Mouse (Mus musculus): ENCODE measurements around the gene Csnk1g2. TPM values are rescaled to one million over a fixed set of nuclear protein-coding genes. Genes with fewer than 3 reads are reported as not detected.

Gene Csnk1g2
- polyA plus RNA-seq, 1 experiment from 2014 or later = 192 TPM

DNA sequence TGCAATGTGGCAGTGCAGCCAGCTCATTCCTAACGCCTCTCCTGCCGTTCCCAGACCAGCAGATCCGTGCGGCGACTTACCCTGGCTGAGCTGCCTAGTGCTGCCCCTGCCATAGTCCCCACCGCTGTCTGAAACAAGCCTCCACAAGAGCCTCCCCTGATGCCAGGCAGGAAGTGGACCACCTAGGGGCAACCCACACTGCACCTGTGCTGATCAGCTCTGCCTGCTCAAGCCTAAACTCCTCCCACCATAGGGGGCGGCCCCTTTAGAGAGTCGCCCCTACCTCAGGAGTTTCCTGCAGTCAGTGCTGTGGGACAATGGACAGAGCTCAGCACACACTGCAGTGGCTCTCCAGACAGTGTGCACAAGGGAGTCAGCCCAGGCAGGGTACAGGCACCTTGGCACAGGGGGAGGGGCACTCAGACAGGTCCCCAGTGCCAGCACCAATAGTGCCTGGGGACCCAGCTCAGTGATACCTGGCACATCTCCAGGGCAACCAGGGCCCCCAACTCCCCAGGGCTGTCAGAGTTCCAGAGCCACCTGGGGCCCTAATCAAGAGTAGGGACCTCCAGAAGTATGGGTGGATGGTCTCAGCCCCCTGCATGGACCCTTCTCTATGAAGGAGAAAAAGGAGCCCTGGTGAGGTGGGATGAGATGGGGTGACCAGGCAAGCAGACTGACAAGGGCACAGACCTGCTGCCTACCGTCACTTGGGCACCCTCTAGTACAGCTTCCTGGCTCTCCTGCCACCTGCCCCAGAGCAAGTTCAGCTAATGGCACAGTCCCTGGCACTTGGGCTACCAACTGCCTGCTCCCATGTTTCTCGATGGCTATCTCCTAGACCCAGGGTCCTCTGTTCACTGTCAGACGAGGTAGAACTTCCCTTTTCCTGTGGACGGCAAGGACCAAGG is 37.7 kb upstream of the Csnk1g2 start:
- Histone ChIP-seq H3K4me2 (replicated peaks) (peak overlapping the region; percentile 9; the same call in 1 of the 2 replicates), H3K27me3 (replicated peaks) (no peaks in the 10 kb centered on the region), H3K4me1 (peaks cover 30% of the 10 kb centered on the region), H3K9ac (0 out of 2 replicates have a peak overlapping the region, but pooled peaks have one; percentile 17), H3K27ac (no peak overlapping the region), H3K36me3 (peaks cover 41% of the 10 kb centered on the region), H3K4me3 (no peak overlapping the region), H3K9me3 (no peaks in the 10 kb centered on the region)
- WGBS = 80% methylated on average over 12 of the region's 12 CpGs
- ATAC-seq (ENCODE audit: low FRiP score, low read depth) = no peak

DNA sequence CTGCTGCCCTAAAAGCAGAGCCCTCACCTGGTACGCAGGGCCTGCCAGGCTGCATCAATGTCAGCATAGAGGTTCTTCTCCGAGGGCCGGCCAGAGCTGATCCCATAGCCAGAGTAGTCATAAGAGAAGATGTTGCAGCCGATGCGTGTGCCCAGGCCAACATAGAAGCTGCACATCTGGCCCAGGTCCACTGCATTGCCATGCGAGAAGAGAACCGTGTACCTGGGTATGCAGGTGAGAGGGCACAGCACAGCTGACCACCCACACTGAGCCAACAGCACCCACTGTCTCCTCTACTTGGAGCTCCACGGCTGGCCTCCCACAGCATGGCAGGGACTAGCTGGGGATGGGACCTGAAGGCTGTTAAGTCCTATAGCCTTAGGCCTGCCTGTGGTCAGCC is 37.1 kb upstream of the Csnk1g2 start:
- Histone ChIP-seq H3K36me3 (peaks cover 41% of the 10 kb centered on the region), H3K9me3 (no peaks in the 10 kb centered on the region), H3K9ac (0 out of 2 replicates have a peak overlapping the region, but pooled peaks have one; percentile 17), H3K4me1 (peaks cover 30% of the 10 kb centered on the region), H3K4me2 (replicated peaks) (peak overlapping the region; percentile 9; the same call in 1 of the 2 replicates), H3K27me3 (replicated peaks) (no peaks in the 10 kb centered on the region), H3K4me3 (no peak overlapping the region), H3K27ac (no peak overlapping the region)
- WGBS = 97% methylated on average over 8 of the region's 8 CpGs
- no peak for ATAC-seq (ENCODE audit: low FRiP score, low read depth)

DNA sequence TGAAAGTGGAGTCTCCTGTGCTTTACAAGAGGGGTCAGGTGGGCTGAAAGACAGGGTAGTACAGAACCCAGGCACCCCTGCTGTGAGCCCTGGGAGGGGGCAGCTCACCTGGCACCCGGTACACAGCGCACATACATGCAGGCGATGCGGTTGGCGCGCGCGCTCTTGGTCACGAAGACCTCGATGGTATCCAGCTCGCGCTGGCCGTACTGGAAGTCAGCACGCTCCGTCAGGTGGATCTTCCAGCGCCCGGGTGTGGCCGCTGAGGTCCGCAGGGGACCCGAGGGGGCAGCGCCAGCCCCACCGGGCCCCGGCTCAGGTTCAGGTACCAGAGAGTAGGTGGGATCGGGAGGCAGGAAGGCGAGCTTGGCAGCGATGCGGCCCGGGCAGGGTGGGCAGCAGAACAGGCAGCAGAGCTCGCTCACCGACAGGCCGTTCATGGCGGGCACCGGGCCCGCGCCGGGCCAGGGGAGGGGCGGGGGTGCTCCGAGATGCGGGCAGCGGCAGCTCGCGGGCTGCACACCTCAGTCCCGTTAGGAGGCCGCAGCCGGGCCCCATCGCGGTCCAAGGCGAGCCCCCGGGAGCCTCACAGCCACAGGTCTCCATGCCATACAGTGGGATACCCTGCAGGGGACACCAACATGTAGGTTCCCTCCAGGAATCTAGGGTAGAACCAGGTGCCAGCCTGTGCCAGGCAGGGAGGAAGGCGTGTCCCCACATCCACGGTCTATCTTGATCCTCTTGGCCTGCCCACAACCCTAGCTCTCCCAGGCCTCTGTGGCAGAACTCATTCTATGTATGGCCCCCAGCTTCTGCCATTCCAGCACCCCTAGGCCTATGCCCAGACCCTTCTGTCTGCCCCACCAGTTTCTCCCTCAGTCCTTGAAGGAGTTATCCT is 36.0 kb upstream of the Csnk1g2 start:
- Histone ChIP-seq H3K9me3 (no peaks in the 10 kb centered on the region), H3K27me3 (replicated peaks) (no peaks in the 10 kb centered on the region), H3K27ac (no peak overlapping the region), H3K4me2 (replicated peaks) (0 out of 2 replicates have a peak overlapping the region, but pooled peaks have one; percentile 10), H3K9ac (no peak overlapping the region), H3K4me3 (no peak overlapping the region), H3K4me1 (peaks cover 30% of the 10 kb centered on the region), H3K36me3 (peaks cover 41% of the 10 kb centered on the region)
- 97% methylated on average over 46 of the region's 51 CpGs for WGBS
- ATAC-seq (ENCODE audit: low FRiP score, low read depth) = no peak

DNA sequence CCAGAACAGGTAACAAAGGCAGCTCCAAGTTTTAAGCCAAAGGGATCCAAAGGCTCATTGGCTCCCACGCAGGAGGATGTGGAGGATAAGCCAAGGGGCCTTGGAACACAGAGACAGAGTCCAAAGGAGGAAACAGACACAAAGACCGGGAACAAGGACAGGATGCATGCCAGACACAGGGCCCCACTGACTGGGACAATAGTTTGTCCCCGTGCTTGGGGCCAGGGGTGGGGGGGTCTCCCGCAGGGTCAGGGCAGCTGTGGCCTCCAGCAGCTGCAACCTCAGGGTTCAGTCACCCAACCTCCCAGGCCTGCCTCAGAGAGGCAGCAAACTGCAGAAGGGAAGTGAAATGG is 35.4 kb upstream of the Csnk1g2 start:
- WGBS = 29% methylated on average over 4 of the region's 4 CpGs
- Histone ChIP-seq H3K4me1 (peaks cover 30% of the 10 kb centered on the region), H3K36me3 (peaks cover 41% of the 10 kb centered on the region), H3K9ac (no peak overlapping the region), H3K4me3 (no peak overlapping the region), H3K27ac (no peak overlapping the region), H3K9me3 (no peaks in the 10 kb centered on the region), H3K27me3 (replicated peaks) (no peaks in the 10 kb centered on the region), H3K4me2 (replicated peaks) (0 out of 2 replicates have a peak overlapping the region, but pooled peaks have one; percentile 10)
- no peak for ATAC-seq (ENCODE audit: low FRiP score, low read depth)

DNA sequence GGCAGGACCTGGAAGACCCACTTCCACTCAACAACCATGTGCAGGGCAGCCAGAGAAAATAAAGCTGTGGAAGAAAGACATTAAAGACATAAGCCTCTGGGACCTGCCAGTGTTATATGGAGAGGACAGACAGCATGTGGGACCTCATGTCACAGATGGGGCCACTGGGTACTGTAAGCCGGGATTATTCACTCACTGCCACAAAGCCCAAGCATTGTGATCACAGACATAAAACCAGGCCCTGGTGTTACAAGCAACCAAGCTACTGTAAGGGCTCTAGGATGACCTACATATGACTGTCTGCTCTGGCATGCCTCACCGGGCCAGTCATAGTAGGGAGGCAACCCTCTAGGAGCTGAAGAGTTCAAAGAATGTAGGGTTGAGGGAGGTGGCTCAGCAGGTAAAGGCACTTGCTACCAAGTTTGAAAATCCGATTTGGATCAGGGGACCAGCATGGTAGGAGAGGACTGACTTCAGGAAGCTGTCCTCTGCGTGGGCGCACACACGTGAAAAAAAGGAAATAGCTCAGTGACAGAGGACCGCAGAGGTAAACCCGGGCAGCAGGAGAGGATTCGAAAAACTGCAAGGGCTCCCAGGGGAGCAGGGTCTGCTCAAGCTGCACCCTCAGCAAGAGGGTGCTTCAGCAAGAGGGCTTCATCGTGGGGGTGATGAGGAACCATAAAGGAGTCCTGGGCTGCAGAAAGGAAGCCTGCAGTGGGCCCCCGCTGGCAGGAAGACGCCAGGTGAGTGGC is 33.3 kb upstream of the Csnk1g2 start:
- ATAC-seq (ENCODE audit: low FRiP score, low read depth) = peak; percentile 4; the same call in 1 of the 2 replicates
- Histone ChIP-seq H3K4me2 (replicated peaks) (peak overlapping the region; percentile 99), H3K4me3 (peak overlapping the region; percentile 95), H3K9ac (peak overlapping the region; percentile 92), H3K4me1 (peaks cover 30% of the 10 kb centered on the region), H3K9me3 (no peaks in the 10 kb centered on the region), H3K27me3 (replicated peaks) (no peaks in the 10 kb centered on the region), H3K27ac (no peak overlapping the region), H3K36me3 (peaks cover 25% of the 10 kb centered on the region)
- 22% methylated on average over 12 of the region's 12 CpGs for WGBS

DNA sequence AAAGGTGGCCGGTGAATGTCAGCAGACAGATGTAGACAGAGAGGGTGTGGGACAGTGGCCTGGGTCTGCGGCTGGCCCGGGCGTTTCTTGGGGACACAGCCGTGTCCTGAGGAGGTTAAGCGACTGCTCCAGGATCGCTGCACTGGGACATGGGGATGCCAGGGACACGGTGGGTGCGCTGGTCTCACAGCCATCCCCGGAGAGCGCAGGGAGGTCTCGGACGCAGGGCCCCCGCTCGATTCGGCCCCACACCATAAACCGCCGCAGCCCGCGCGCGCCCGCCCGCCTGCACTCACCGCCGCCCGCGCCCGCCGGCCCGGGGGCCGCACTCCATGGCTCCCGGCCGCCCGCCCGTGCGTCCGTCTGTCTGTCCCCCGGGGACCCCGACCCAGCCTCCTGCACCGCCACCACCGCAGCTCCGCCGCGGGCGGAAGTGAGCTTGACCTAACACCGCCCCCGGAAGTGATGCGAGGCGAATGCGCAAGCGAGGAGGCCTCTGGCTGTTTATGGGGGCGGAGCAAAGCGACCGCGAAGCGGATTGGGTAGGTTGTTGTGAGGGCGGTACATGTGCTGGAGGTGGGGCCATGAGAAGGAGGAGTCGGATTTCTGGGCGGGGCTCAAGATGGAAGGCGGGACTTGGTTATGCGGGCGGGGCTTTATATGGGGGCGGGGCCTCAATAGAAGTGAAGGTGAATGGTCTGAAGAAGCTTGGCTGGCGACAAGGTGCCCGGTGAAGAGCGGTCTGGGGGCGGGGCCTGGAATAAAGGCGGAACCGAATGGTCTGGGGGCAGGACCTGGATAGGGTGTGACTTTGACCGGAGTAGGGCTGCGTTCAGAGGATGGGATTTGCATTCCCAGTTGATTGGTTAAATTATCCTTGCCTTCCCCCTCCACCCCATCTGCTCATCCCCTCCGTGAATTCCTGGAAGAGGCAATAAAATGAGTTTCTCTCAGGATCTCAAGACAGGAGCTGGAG is 32.5 kb upstream of the Csnk1g2 start, which contains the start of gene Abhd17a:
TSS of gene Abhd17a (minus strand) at position 463 of the 976 bp plus-strand sequence.
- Histone ChIP-seq H3K4me1 (peaks cover 30% of the 10 kb centered on the region), H3K4me3 (peak within 1 kb of the TSS; percentile 95), H3K9me3 (no peaks in the 10 kb centered on the region), H3K27me3 (replicated peaks) (no peaks in the 10 kb centered on the region), H3K9ac (peak within 1 kb of the TSS; percentile 92), H3K4me2 (replicated peaks) (peak within 1 kb of the TSS; percentile 99), H3K27ac (no peak within 1 kb of the TSS), H3K36me3 (peaks cover 17% of the 10 kb centered on the region)
- peak; percentile 94 for ATAC-seq (ENCODE audit: low FRiP score, low read depth)
- under 1% methylated on average over 73 of the region's 73 CpGs for WGBS

DNA sequence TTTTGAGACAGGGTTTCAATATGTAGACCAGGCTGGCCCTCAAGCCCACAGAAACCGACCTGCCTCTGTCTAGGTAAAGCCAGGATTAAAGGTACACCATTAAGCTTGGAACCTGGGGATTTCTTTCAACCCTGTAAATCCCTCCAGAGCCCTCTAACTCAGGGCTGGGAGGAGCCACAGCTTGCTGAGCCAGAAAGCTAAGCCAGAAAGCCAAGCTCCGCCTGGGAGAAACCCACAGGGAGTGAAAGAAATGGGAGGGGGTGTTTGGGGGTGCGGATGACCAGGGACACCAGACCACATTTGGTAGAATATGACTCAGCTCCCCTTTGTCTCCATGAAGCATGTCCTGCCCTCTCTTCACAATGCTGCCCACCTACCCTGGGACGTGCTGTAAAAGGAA is 26.3 kb upstream of the Csnk1g2 start:
- Histone ChIP-seq H3K27me3 (replicated peaks) (no peaks in the 10 kb centered on the region), H3K4me1 (no peaks in the 10 kb centered on the region), H3K4me3 (no peak overlapping the region), H3K27ac (no peak overlapping the region), H3K9me3 (no peaks in the 10 kb centered on the region), H3K9ac (no peak overlapping the region), H3K36me3 (no peaks in the 10 kb centered on the region), H3K4me2 (replicated peaks) (no peak overlapping the region)
- ATAC-seq (ENCODE audit: low FRiP score, low read depth) = no peak
- WGBS = 47% methylated on average over 4 of the region's 4 CpGs

DNA sequence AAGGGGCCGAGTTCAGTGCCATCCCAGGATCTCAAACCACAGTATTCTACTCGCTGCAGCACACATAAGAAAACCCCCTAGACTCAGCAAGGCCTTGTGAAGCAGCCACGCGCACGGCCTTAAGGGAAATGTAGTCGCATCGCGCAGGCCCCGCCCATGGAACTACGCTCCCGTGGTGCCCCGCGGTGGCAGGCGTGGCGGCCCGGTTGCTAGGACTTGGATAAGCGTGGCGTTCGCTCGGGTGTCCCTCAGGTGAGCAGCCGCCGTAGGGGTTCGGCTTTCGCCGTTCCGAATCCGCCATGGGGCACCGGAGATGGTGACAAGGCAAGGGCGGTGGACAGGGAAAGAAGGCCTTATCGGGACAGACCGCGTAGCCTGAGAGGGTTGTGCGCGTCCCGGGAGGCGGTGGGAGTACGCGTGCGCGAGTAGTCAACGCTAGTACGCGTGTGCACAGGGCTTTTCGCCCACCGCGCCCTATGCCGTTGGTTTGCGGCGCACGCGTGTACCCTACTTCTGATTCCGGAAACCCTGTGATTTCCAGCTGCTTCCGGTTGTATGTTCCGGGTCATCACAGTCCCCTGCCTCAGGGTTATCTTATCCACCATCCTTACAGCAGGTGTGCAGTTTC is 19.8 kb upstream of the Csnk1g2 start, which contains the start of the genes Scamp4 and Adat3:
TSS of gene Scamp4 (plus strand) at position 175 of the 628 bp plus-strand sequence.
TSS of gene Adat3 (plus strand) at position 183 of the 628 bp plus-strand sequence.
- peak within 1 kb of the TSS; percentile 67 for H3K27ac ChIP-seq
- peaks cover 19% of the 10 kb centered on the region for H3K36me3 ChIP-seq
- H3K4me3 ChIP-seq = peak within 1 kb of the TSS; percentile 71
- no peaks in the 10 kb centered on the region for H3K27me3 ChIP-seq (replicated peaks)
- under 1% methylated on average over 54 of the region's 54 CpGs for WGBS
- H3K9ac ChIP-seq = peak within 1 kb of the TSS; percentile 66
- peaks cover 16% of the 10 kb centered on the region for H3K4me1 ChIP-seq
- peak within 1 kb of the TSS; percentile 90 for H3K4me2 ChIP-seq (replicated peaks)
- peak; percentile 96 for ATAC-seq (ENCODE audit: low FRiP score, low read depth)
- no peaks in the 10 kb centered on the region for H3K9me3 ChIP-seq

GRCm38 (mm10) chr10:80603364-80603763 is 19.3 kb upstream of the Csnk1g2 start:
- peaks cover 16% of the 10 kb centered on the region for H3K4me1 ChIP-seq
- H3K4me3 ChIP-seq = peak overlapping the region; percentile 71
- peak overlapping the region; percentile 90 for H3K4me2 ChIP-seq (replicated peaks)
- H3K36me3 ChIP-seq = peaks cover 25% of the 10 kb centered on the region
- 39% methylated on average over 7 of the region's 7 CpGs for WGBS
- ATAC-seq (ENCODE audit: low FRiP score, low read depth) = peak; percentile 18; the same call in 1 of the 2 replicates
- no peaks in the 10 kb centered on the region for H3K9me3 ChIP-seq
- H3K9ac ChIP-seq = peak overlapping the region; percentile 66
- H3K27me3 ChIP-seq (replicated peaks) = no peaks in the 10 kb centered on the region
- H3K27ac ChIP-seq = peak overlapping the region; percentile 67

DNA sequence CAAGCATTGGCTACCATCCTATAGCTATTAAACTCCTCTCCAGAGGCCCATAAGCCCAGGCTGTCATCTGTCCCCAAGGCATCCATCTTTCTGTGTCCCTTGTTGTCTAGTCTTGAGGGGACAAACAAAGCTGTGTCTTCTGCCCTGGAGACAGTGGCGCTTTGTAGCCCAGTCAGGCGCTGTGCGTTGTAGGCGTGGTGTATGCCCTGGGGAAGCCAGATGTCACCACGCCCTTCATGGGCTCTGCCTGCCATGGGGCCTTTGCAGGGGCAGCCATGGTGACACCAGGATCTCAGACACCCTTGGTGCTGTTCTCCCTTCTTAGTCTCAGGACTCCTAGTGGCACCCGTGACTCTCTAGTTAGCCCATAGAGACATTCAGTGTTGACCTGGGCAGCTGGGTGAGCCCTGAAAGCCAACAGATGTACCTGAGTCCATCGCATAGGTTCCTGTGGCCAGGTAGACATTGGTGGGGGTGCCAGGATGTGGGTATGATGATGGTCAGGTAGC is 18.6 kb upstream of the Csnk1g2 start:
- Histone ChIP-seq H3K36me3 (peaks cover 32% of the 10 kb centered on the region), H3K27ac (no peak overlapping the region), H3K4me1 (peaks cover 16% of the 10 kb centered on the region), H3K4me2 (replicated peaks) (peak overlapping the region; percentile 90), H3K9me3 (no peaks in the 10 kb centered on the region), H3K4me3 (peak overlapping the region; percentile 71; the same call in 1 of the 2 replicates), H3K9ac (peak overlapping the region; percentile 66; the same call in 1 of the 2 replicates), H3K27me3 (replicated peaks) (no peaks in the 10 kb centered on the region)
- WGBS = 83% methylated on average over 7 of the region's 7 CpGs
- ATAC-seq (ENCODE audit: low FRiP score, low read depth) = no peak
